Mouse (Mus musculus): ENCODE measurements around the gene Zswim8. TPM values are rescaled to one million over a fixed set of nuclear protein-coding genes. Genes with fewer than 3 reads are reported as not detected.

The Zswim8 gene
- polyA plus RNA-seq, 1 experiment from 2014 or later: 26.1 TPM

- H3K27ac ChIP-seq (replicated peaks): no peak overlapping the region
- no peak for DNase-seq (ENCODE audit: low spot score)
- no peak overlapping the region for H3K4me3 ChIP-seq
- 90% methylated on average over 3 of the region's 3 CpGs for WGBS
- peaks cover 87% of the 10 kb centered on the region for H3K36me3 ChIP-seq
- no peaks in the 10 kb centered on the region for H3K9me3 ChIP-seq (replicated peaks)
- no peaks in the 10 kb centered on the region for H3K27me3 ChIP-seq (ENCODE audit: low read depth, poor library complexity, severe bottlenecking)
- H3K4me1 ChIP-seq: 0 out of 2 replicates have a peak, but pooled peaks cover 5% of the 10 kb centered on the region
Measured at GRCm38 (mm10) chr14:20743614-20744013, 36.3 kb downstream of the Zswim8 start.

DNA sequence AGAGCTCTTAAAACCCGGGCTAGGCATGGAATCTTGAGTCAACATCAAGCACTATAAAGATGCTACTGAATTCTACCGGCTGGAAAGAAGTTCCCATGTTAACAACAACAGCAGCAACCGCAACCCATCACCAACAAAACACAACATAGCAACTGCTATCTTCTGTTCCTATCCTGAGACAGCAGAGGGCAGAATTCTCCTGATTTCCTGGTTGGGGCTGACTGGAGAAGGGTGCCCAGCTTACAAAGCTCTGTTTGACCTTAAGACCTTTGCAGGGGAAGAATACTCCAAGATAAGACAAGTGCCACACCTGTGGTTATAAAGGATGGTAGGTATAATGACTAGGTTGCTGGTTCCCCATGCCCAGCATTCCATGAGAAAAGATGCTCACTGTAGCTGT lies 39.6 kb downstream of the Zswim8 start:
- Histone ChIP-seq H3K9me3 (replicated peaks) (no peaks in the 10 kb centered on the region), H3K4me1 (no peaks in the 10 kb centered on the region), H3K27me3 (ENCODE audit: low read depth, poor library complexity, severe bottlenecking) (no peaks in the 10 kb centered on the region), H3K4me3 (no peak overlapping the region), H3K27ac (replicated peaks) (no peak overlapping the region), H3K36me3 (peaks cover 58% of the 10 kb centered on the region)
- DNase-seq (ENCODE audit: low spot score): no peak
- WGBS: 87% methylated on average over 3 of the region's 3 CpGs

DNA sequence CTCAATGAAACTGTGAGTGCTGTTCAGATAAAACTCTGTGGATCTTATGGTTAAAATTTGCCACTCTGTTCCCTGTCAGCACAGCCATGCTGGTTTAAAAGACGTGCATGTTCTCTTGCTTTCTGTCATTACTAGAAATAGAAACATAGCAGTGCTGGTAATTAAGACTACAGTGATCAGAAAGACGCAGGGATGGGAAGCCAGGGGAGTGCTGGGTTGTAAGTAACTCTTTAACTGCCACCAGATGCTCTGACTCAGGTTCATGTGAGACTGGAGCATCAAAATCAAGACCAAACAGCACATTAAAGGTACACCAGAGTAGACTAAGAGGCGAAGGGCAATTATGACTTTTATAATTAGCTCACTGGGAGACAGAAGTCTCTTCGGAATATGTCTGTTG lies 41.0 kb downstream of the Zswim8 start:
- WGBS: 85% methylated on average over 4 of the region's 4 CpGs
- DNase-seq (ENCODE audit: low spot score): no peak
- peaks cover 53% of the 10 kb centered on the region for H3K36me3 ChIP-seq

DNA sequence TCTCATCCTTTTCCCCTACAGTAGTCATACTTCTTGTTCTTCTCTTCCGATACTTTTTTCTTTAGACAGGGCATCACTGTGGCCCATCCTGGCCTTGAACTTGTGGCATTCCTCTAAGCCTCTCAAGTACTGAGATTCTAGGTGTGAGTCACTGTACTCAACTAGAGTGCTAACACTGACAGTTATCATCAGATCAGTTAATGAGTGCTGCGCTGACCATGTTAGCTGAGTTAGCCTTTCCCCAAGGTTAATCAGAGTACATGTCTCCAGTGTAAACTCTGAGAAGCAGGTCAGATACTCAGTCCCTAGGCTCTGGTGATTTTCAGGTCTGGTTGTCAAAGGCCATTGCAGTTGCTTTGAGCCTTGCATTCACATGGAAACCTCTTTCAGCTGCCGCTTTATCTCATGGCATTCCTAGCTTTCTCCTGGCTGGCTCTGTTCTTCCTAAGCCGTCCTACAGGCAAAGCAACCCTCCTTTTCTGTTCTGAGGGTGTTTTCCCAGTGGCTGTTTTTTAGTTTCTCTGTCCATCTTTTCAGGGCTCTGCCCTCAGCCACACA lies 42.2 kb downstream of the Zswim8 start:
- Histone ChIP-seq H3K9me3 (replicated peaks) (no peaks in the 10 kb centered on the region), H3K4me3 (no peak overlapping the region), H3K36me3 (peaks cover 52% of the 10 kb centered on the region), H3K4me1 (no peaks in the 10 kb centered on the region), H3K27ac (replicated peaks) (no peak overlapping the region), H3K27me3 (ENCODE audit: low read depth, poor library complexity, severe bottlenecking) (no peaks in the 10 kb centered on the region)
- WGBS: 87% methylated on average over 4 of the region's 4 CpGs
- DNase-seq (ENCODE audit: low spot score): no peak

More for the DNA sequence above, 41.0 kb downstream of the Zswim8 start:
- Histone ChIP-seq H3K9me3 (replicated peaks) (no peaks in the 10 kb centered on the region), H3K4me1 (no peaks in the 10 kb centered on the region), H3K27me3 (ENCODE audit: low read depth, poor library complexity, severe bottlenecking) (no peaks in the 10 kb centered on the region), H3K27ac (replicated peaks) (no peak overlapping the region), H3K4me3 (no peak overlapping the region)

DNA sequence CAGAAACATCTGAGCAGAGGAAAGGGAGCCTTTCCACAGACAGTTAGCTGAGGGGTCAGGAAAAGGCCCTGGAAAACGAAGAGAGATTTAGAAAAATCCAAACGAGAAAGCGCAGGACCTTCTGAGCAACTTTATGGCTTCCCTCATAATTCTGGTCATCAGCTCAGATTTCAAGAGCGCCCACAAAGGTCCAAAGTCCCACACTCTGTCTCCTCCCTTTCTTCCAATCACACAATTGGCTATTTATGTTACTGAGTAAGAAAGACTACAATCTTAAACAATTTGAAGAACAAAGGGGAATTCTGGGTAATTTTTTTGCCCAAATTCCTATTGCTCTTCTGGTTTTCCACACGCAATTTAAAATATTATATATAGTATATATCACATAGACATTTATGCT lies 43.2 kb downstream of the Zswim8 start:
- 90% methylated on average over 5 of the region's 5 CpGs for WGBS
- Histone ChIP-seq H3K36me3 (peaks cover 52% of the 10 kb centered on the region), H3K27me3 (ENCODE audit: low read depth, poor library complexity, severe bottlenecking) (no peaks in the 10 kb centered on the region), H3K9me3 (replicated peaks) (no peaks in the 10 kb centered on the region), H3K4me3 (no peak overlapping the region), H3K27ac (replicated peaks) (no peak overlapping the region), H3K4me1 (no peaks in the 10 kb centered on the region)
- no peak for DNase-seq (ENCODE audit: low spot score)

DNA sequence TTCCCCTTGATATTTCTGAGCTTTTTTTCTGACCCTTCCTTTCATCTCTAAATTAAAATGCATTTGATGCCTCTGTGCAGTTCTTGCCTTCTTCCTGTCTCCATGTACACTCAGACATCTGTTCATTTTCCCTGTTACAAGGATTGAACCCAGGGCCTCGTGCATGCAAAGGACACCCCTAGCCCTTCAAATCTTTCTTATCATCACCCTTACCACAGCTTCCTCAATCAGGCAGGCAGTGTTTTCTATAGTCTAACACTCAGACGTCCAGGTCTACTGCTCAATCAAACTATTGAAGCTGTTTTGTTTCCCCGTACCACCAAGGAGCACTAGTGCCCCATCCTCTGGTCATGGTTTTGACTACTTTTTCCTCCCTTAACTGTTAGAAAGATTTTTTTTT lies 46.4 kb downstream of the Zswim8 start:
- no peaks in the 10 kb centered on the region for H3K4me1 ChIP-seq
- H3K4me3 ChIP-seq: no peak overlapping the region
- H3K36me3 ChIP-seq: peaks cover 61% of the 10 kb centered on the region
- DNase-seq (ENCODE audit: low spot score): no peak
- no peaks in the 10 kb centered on the region for H3K27me3 ChIP-seq (ENCODE audit: low read depth, poor library complexity, severe bottlenecking)
- no peaks in the 10 kb centered on the region for H3K9me3 ChIP-seq (replicated peaks)
- 92% methylated on average over 3 of the region's 3 CpGs for WGBS
- no peak overlapping the region for H3K27ac ChIP-seq (replicated peaks)

DNA sequence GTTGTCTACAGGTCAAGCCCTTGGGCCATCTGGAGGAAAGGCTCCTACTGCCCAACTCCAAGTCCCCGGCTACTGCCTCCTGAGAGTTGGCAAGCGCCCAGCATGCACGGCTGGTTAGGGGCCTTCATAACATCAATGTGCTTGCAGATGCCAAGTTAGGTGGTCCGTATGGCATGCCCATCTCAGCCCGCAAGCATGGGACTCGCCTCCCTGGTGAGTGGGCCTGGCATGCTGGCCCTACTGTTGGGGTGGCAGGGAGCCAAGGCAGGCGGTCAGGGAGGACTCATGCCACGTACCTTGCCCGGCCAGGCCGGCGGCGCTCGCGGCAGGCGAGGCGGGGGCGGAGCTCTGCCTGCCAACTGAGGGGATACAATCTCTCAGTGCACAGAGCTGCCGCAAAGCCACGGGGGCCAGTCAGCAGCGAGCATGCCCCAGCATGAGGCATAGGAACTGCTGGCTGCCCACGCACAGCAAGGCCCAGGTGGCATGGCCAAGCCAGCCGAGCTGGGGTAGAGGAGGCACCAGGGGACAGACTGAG lies 50.1 kb downstream of the Zswim8 start:
- Histone ChIP-seq H3K27me3 (ENCODE audit: low read depth, poor library complexity, severe bottlenecking) (no peaks in the 10 kb centered on the region), H3K27ac (replicated peaks) (no peak overlapping the region), H3K9me3 (replicated peaks) (no peaks in the 10 kb centered on the region), H3K36me3 (peaks cover 94% of the 10 kb centered on the region), H3K4me1 (no peaks in the 10 kb centered on the region), H3K4me3 (no peak overlapping the region)
- WGBS: 94% methylated on average over 22 of the region's 22 CpGs
- no peak for DNase-seq (ENCODE audit: low spot score)

- Histone ChIP-seq H3K36me3 (peaks cover 99% of the 10 kb centered on the region), H3K4me1 (no peaks in the 10 kb centered on the region), H3K27ac (replicated peaks) (no peak overlapping the region), H3K4me3 (no peak overlapping the region), H3K9me3 (replicated peaks) (no peaks in the 10 kb centered on the region), H3K27me3 (ENCODE audit: low read depth, poor library complexity, severe bottlenecking) (no peaks in the 10 kb centered on the region)
- DNase-seq (ENCODE audit: low spot score): no peak
- WGBS: 86% methylated on average over 8 of the region's 8 CpGs
Measured at GRCm38 (mm10) chr14:20758768-20759435, 51.5 kb downstream of the Zswim8 start.

GRCm38 (mm10) chr14:20764942-20765341 lies 57.6 kb downstream of the Zswim8 start:
- Histone ChIP-seq H3K4me3 (no peak overlapping the region), H3K4me1 (0 out of 2 replicates have a peak, but pooled peaks cover 2% of the 10 kb centered on the region), H3K27ac (replicated peaks) (no peak overlapping the region), H3K36me3 (peaks cover 90% of the 10 kb centered on the region), H3K27me3 (ENCODE audit: low read depth, poor library complexity, severe bottlenecking) (no peaks in the 10 kb centered on the region), H3K9me3 (replicated peaks) (no peaks in the 10 kb centered on the region)
- no peak for DNase-seq (ENCODE audit: low spot score)
- 85% methylated on average over 5 of the region's 5 CpGs for WGBS

GRCm38 (mm10) chr14:20765642-20766258 lies 58.4 kb downstream of the Zswim8 start:
- Histone ChIP-seq H3K27me3 (ENCODE audit: low read depth, poor library complexity, severe bottlenecking) (no peaks in the 10 kb centered on the region), H3K4me3 (no peak overlapping the region), H3K9me3 (replicated peaks) (no peaks in the 10 kb centered on the region), H3K27ac (replicated peaks) (no peak overlapping the region), H3K36me3 (peaks cover 90% of the 10 kb centered on the region), H3K4me1 (0 out of 2 replicates have a peak, but pooled peaks cover 2% of the 10 kb centered on the region)
- 32% methylated on average over 12 of the region's 12 CpGs for WGBS
- peak; percentile 81 for DNase-seq (ENCODE audit: low spot score)

- H3K4me1 ChIP-seq: peaks cover 8% of the 10 kb centered on the region
- no peaks in the 10 kb centered on the region for H3K9me3 ChIP-seq (replicated peaks)
- no peak overlapping the region for H3K4me3 ChIP-seq
- 94% methylated on average over 7 of the region's 7 CpGs for WGBS
- H3K36me3 ChIP-seq: peaks cover 73% of the 10 kb centered on the region
- no peak overlapping the region for H3K27ac ChIP-seq (replicated peaks)
- no peak for DNase-seq (ENCODE audit: low spot score)
- no peaks in the 10 kb centered on the region for H3K27me3 ChIP-seq (ENCODE audit: low read depth, poor library complexity, severe bottlenecking)
Measured at GRCm38 (mm10) chr14:20767936-20768335, 60.6 kb downstream of the Zswim8 start.

DNA sequence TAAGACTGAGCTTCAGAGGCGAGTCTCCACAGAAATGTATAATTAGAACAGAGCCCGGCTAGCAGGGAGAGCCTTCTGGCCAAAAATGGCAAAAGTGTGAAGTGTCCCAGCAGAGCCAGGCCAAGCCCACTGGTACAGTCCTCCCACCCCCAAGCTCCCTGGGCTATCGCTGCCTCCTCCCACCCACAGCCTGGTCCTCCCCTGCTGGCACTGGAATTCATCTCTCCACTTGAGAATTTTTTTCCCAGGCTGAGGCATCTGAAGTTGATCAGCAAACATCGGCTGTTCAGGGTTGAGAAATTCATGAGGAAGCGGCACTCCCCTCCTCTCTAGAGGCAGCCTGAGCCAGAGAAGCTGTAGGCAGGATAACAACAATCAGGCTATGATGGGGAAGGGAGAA lies 61.2 kb downstream of the Zswim8 start:
- Histone ChIP-seq H3K4me1 (peaks cover 14% of the 10 kb centered on the region), H3K36me3 (peaks cover 66% of the 10 kb centered on the region), H3K9me3 (replicated peaks) (no peaks in the 10 kb centered on the region), H3K27me3 (ENCODE audit: low read depth, poor library complexity, severe bottlenecking) (no peaks in the 10 kb centered on the region), H3K4me3 (no peak overlapping the region), H3K27ac (replicated peaks) (no peak overlapping the region)
- 77% methylated on average over 5 of the region's 5 CpGs for WGBS
- no peak for DNase-seq (ENCODE audit: low spot score)

- Histone ChIP-seq H3K4me1 (peaks cover 44% of the 10 kb centered on the region), H3K36me3 (peaks cover 48% of the 10 kb centered on the region), H3K27me3 (ENCODE audit: low read depth, poor library complexity, severe bottlenecking) (no peaks in the 10 kb centered on the region), H3K9me3 (replicated peaks) (no peaks in the 10 kb centered on the region), H3K4me3 (no peak overlapping the region), H3K27ac (replicated peaks) (no peak overlapping the region)
- 96% methylated on average over 3 of the region's 3 CpGs for WGBS
- DNase-seq (ENCODE audit: low spot score): no peak
Measured at GRCm38 (mm10) chr14:20771941-20772340, 64.6 kb downstream of the Zswim8 start.
